Mouse (Mus musculus): Measurements from ENCODE around the gene Klf12. TPM values are rescaled to one million over a fixed set of nuclear protein-coding genes. Genes with fewer than 3 reads are reported as not detected.

Gene Klf12
- polyA plus RNA-seq (2015; fragmentation: Nextera tagmentation; extraction: Ambion mirVana) = 11.3 and 13.2 TPM in 2 replicates

- under 1% methylated on average over 38 of the region's 40 CpGs for WGBS
- Histone ChIP-seq H3K4me2 (peak within 1 kb of the TSS; percentile 91), H3K36me3 (no peaks in the 10 kb centered on the region), H3K9me3 (replicated peaks) (0 out of 2 replicates have a peak, but pooled peaks cover 2% of the 10 kb centered on the region), H3K4me1 (peaks cover 33% of the 10 kb centered on the region), H3K4me3 (replicated peaks) (peak within 1 kb of the TSS; percentile 56), H3K27ac (peak within 1 kb of the TSS; percentile 90), H3K27me3 (no peaks in the 10 kb centered on the region), H3K9ac (peak within 1 kb of the TSS; percentile 46)
- ATAC-seq (replicated peaks; ENCODE audit: low FRiP score) = peak; percentile 84
Observed at GRCm38 (mm10) chr14:100284119-100284860, at the start of gene Klf12. Gene Klf12, minus strand, starts transcription at chr14:100284679.

GRCm38 (mm10) chr14:100333369-100333768 is 48.9 kb upstream of the Klf12 start:
- Histone ChIP-seq H3K9me3 (replicated peaks) (no peaks in the 10 kb centered on the region), H3K27ac (no peak overlapping the region), H3K4me2 (no peak overlapping the region), H3K4me1 (no peaks in the 10 kb centered on the region), H3K4me3 (replicated peaks) (no peak overlapping the region), H3K36me3 (no peaks in the 10 kb centered on the region), H3K27me3 (no peaks in the 10 kb centered on the region), H3K9ac (no peak overlapping the region)
- no peak for ATAC-seq (replicated peaks; ENCODE audit: low FRiP score)
- WGBS = 78% methylated on average over 2 of the region's 2 CpGs

DNA sequence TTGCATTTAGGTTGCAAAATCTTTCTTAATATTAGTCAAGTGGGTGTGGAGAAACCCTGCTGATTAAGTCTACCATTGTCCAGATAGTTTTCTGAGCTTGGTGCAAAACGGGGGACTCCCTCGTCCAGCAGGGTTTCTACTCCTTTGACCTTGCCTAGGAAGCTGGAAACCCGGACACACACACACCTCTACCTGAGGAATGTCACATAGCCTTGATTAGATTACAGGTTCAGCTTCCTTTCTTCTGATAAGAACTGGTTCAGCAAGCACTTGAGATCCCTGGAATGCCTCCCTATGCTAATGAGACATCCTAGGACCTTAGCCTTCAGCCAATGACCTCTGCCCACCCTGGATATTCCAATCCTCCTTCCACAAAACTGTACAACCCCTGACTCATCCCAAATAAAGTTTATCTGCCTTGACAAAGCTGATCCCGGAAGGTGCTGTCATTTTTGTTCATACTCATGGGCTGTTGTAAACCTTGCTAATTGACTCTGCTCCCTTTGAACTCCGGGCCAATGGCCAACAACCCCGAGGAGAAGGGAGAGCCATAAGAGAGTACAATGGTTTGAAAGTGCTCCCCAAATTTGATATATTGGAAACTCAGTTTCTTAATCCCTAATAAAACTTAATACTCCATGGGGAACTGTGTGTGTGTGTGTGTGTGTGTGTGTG is 44.3 kb upstream of the Klf12 start:
- Histone ChIP-seq H3K4me1 (no peaks in the 10 kb centered on the region), H3K9ac (no peak overlapping the region), H3K27me3 (no peaks in the 10 kb centered on the region), H3K4me3 (replicated peaks) (no peak overlapping the region), H3K9me3 (replicated peaks) (no peaks in the 10 kb centered on the region), H3K4me2 (no peak overlapping the region), H3K27ac (no peak overlapping the region), H3K36me3 (no peaks in the 10 kb centered on the region)
- 70% methylated on average over 6 of the region's 6 CpGs for WGBS
- no peak for ATAC-seq (replicated peaks; ENCODE audit: low FRiP score)

DNA sequence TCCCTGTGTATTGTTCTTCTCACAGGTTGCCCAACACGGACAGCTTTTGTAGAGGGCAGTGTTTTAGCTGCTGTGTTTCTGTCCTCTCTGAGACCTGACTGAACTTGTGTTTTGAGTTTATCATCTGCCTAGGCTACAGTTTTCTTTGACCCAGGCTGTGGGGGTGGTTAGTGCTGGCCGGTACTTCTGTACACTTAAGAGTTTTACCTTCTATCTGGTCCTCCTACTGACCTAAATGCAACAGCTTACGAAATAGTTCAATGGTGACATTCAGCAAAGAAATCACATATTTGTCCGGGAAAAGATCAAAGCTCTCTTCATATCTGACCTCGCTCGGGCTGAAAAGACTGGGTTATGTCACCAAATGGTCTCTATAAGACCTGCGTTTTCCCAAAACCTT is 39.8 kb upstream of the Klf12 start:
- Histone ChIP-seq H3K27ac (no peak overlapping the region), H3K4me2 (no peak overlapping the region), H3K4me3 (replicated peaks) (no peak overlapping the region), H3K36me3 (no peaks in the 10 kb centered on the region), H3K4me1 (no peaks in the 10 kb centered on the region), H3K9ac (no peak overlapping the region), H3K9me3 (replicated peaks) (no peaks in the 10 kb centered on the region), H3K27me3 (no peaks in the 10 kb centered on the region)
- no peak for ATAC-seq (replicated peaks; ENCODE audit: low FRiP score)
- 90% methylated on average over 7 of the region's 7 CpGs for WGBS

DNA sequence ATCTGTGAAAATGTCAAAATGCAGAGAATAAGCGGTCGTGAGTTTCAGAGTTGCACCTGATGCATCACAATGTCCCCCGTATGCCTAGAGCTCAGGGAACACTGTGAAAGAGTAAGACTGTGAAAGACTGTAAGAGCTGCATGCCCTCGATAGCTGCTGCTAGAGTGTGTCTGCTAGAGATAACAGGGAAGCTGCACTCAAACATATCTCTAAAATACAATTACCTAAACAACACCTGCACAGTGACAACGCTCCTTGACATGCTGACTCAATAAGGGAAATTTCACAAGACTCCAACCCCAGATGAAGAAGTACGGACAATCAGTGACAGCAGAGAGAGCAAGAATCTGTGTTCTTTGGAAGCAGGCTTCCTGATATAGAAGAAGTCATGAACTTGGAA is 37.5 kb upstream of the Klf12 start:
- no peaks in the 10 kb centered on the region for H3K36me3 ChIP-seq
- no peak overlapping the region for H3K4me2 ChIP-seq
- ATAC-seq (replicated peaks; ENCODE audit: low FRiP score) = no peak
- H3K27ac ChIP-seq = no peak overlapping the region
- no peak overlapping the region for H3K9ac ChIP-seq
- H3K4me1 ChIP-seq = no peaks in the 10 kb centered on the region
- H3K9me3 ChIP-seq (replicated peaks) = no peaks in the 10 kb centered on the region
- H3K4me3 ChIP-seq (replicated peaks) = no peak overlapping the region
- H3K27me3 ChIP-seq = no peaks in the 10 kb centered on the region
- WGBS = 92% methylated on average over 6 of the region's 6 CpGs

- no peak for ATAC-seq (replicated peaks; ENCODE audit: low FRiP score)
Observed at GRCm38 (mm10) chr14:100316780-100317179, 32.3 kb upstream of the Klf12 start.

GRCm38 (mm10) chr14:100314099-100314498 is 29.6 kb upstream of the Klf12 start:
- Histone ChIP-seq H3K36me3 (no peaks in the 10 kb centered on the region), H3K4me3 (replicated peaks) (no peak overlapping the region), H3K4me1 (no peaks in the 10 kb centered on the region), H3K4me2 (no peak overlapping the region), H3K9me3 (replicated peaks) (no peaks in the 10 kb centered on the region), H3K9ac (no peak overlapping the region), H3K27ac (no peak overlapping the region), H3K27me3 (no peaks in the 10 kb centered on the region)
- ATAC-seq (replicated peaks; ENCODE audit: low FRiP score) = no peak
- WGBS = 52% methylated on average over 4 of the region's 4 CpGs

More at GRCm38 (mm10) chr14:100316780-100317179, 32.3 kb upstream of the Klf12 start:
- no peak overlapping the region for H3K4me2 ChIP-seq
- H3K27me3 ChIP-seq = no peaks in the 10 kb centered on the region
- no peak overlapping the region for H3K4me3 ChIP-seq (replicated peaks)
- H3K36me3 ChIP-seq = no peaks in the 10 kb centered on the region
- no peak overlapping the region for H3K27ac ChIP-seq
- H3K9ac ChIP-seq = no peak overlapping the region
- no peaks in the 10 kb centered on the region for H3K4me1 ChIP-seq
- WGBS = 67% methylated on average over 4 of the region's 4 CpGs
- H3K9me3 ChIP-seq (replicated peaks) = no peaks in the 10 kb centered on the region

- H3K9me3 ChIP-seq (replicated peaks) = no peaks in the 10 kb centered on the region
- ATAC-seq (replicated peaks; ENCODE audit: low FRiP score) = no peak
- no peaks in the 10 kb centered on the region for H3K36me3 ChIP-seq
- H3K4me3 ChIP-seq (replicated peaks) = no peak overlapping the region
- 70% methylated on average over 1 of the region's 1 CpGs for WGBS
- no peaks in the 10 kb centered on the region for H3K27me3 ChIP-seq
- no peak overlapping the region for H3K27ac ChIP-seq
- no peak overlapping the region for H3K4me2 ChIP-seq
- 0 out of 2 replicates have a peak, but pooled peaks cover 2% of the 10 kb centered on the region for H3K4me1 ChIP-seq
- H3K9ac ChIP-seq = no peak overlapping the region
Observed at GRCm38 (mm10) chr14:100300905-100301304, 16.4 kb upstream of the Klf12 start.

GRCm38 (mm10) chr14:100298892-100299291 is 14.4 kb upstream of the Klf12 start:
- H3K4me1 ChIP-seq = 0 out of 2 replicates have a peak, but pooled peaks cover 2% of the 10 kb centered on the region
- H3K27me3 ChIP-seq = no peaks in the 10 kb centered on the region
- 27% methylated on average over 6 of the region's 6 CpGs for WGBS
- 0 out of 2 replicates have a peak, but pooled peaks have one; percentile 62 for ATAC-seq (replicated peaks; ENCODE audit: low FRiP score)
- no peak overlapping the region for H3K4me3 ChIP-seq (replicated peaks)
- no peak overlapping the region for H3K27ac ChIP-seq
- H3K9me3 ChIP-seq (replicated peaks) = no peaks in the 10 kb centered on the region
- no peak overlapping the region for H3K9ac ChIP-seq
- no peaks in the 10 kb centered on the region for H3K36me3 ChIP-seq
- H3K4me2 ChIP-seq = no peak overlapping the region

- WGBS = 3% methylated on average over 19 of the region's 19 CpGs
- peak overlapping the region; percentile 91 for H3K4me2 ChIP-seq
- H3K27ac ChIP-seq = peak overlapping the region; percentile 90
- peak overlapping the region; percentile 17; the same call in 1 of the 2 replicates for H3K9ac ChIP-seq
- H3K36me3 ChIP-seq = no peaks in the 10 kb centered on the region
- peaks cover 30% of the 10 kb centered on the region for H3K4me1 ChIP-seq
- H3K27me3 ChIP-seq = no peaks in the 10 kb centered on the region
- ATAC-seq (replicated peaks; ENCODE audit: low FRiP score) = no peak
- H3K4me3 ChIP-seq (replicated peaks) = peak overlapping the region; percentile 56
- no peaks in the 10 kb centered on the region for H3K9me3 ChIP-seq (replicated peaks)
Observed at GRCm38 (mm10) chr14:100286586-100287241, 2.2 kb upstream of the Klf12 start.

- ATAC-seq (replicated peaks; ENCODE audit: low FRiP score) = peak; percentile 67
- Histone ChIP-seq H3K27ac (peak overlapping the region; percentile 90), H3K4me3 (replicated peaks) (peak overlapping the region; percentile 56), H3K27me3 (no peaks in the 10 kb centered on the region), H3K9me3 (replicated peaks) (no peaks in the 10 kb centered on the region), H3K9ac (peak overlapping the region; percentile 46), H3K4me2 (peak overlapping the region; percentile 91), H3K4me1 (peaks cover 33% of the 10 kb centered on the region), H3K36me3 (no peaks in the 10 kb centered on the region)
- WGBS = under 1% methylated on average over 60 of the region's 60 CpGs
Observed at GRCm38 (mm10) chr14:100285656-100286585, 1.4 kb upstream of the Klf12 start.
